Mouse (Mus musculus) lung, postnatal 14 days (tissue): ENCODE data around the gene Sfrp5.

Experiments used
- DNase-seq: peaks from one replicate; pipeline ENCODE4 v3.0.0; 2021

The Sfrp5 gene

DNA sequence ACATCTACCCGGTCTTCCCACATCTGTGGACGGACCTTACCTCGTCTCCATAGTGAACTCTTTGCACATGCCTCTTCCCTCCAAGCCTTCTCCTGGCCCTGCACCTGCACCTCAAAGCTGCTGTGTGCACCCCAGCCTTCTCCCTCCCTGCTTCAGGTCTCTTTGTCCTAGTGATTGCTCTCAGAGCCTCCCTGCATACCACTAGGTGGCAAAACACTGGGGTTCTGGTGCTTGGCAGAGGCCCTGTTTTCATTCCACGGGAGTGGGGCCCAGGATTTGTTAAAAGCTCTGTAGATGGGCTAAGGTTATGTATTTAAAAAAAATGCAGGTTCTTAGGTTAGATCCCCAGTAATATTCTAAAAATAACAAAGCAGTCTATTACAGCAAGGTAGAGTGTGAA is 5.0 kb downstream of the Sfrp5 start:
- no peak for DNase-seq

DNA sequence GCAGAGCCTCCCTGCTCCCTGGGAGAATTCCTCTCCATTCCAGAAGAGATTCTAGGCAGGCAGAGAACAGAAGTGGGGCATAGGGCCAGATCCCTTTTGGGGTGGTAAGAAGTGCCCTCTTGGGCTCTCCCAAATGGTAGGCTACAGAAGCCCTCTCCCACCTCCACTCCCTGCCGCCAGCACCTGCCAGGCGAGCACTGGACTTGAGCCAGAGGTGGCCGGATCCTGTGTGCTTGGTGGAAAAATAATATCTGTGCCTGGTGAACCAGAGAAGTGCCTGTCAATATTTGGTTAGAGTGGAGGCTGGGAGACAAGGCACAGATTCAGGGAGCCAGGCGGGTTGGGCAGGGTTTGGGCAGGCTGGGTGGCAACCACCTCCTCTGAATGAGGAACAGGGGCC is 5.7 kb downstream of the Sfrp5 start:
- no peak for DNase-seq

DNA sequence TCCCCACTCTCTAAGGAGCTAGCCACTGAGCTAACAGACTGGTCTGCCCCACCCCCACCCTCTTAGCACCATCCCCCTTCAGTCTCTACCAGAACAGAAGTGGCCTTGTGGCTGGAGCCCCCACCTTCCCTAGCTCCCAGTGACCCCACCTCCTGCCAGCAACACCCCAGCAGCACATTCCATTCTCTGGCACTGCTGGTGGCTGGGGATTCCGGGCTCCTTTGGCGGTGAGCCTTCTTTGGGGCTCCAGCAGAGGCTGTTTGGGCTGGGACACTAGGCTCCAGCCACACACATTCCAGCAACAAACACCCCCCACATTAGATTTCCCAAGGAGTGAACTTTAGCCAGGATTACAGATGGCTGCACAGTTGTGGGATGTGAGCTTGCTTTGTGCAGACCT is 8.7 kb downstream of the Sfrp5 start:
- no peak for DNase-seq

DNA sequence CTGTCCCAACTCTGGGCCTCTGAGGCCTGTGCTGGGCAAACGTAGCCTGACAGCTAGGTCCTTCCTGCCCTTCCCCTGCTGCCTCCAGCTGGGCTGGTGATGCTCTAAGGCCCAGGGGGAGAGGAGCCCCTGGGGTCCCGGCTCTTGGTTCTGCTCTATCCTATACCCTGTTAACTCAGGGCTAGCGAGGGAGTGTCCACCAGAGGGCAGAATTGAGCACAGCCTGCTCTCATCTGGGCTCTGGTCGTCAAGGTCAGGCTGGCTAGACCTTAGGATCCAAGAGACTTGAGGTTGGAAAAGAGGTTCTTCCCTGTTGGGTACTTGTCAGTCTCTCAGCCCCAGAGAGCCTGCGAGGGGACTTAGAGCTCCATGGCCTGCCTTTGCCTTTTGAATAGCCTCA is 11.6 kb downstream of the Sfrp5 start:
- DNase-seq, result peak; percentile 70

DNA sequence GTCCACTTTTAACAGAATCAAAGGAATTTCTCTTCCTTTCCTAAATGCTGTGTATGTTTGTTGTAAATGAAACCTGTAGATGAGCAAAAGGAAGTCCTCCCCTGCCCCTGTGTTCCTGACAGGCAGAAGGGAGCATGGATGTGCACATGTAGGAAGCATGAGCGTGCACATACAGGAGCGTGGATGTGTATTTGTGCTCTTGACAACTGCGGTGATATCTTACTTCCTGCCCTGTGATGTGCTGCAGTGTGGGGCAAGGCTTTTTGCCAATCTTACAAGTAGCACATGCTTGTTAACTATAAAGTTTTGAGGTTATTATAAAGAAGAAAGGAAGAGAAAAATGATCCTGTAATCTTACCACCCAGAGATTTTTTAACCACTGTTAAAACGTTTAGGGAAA is 12.3 kb downstream of the Sfrp5 start:
- no peak for DNase-seq

DNA sequence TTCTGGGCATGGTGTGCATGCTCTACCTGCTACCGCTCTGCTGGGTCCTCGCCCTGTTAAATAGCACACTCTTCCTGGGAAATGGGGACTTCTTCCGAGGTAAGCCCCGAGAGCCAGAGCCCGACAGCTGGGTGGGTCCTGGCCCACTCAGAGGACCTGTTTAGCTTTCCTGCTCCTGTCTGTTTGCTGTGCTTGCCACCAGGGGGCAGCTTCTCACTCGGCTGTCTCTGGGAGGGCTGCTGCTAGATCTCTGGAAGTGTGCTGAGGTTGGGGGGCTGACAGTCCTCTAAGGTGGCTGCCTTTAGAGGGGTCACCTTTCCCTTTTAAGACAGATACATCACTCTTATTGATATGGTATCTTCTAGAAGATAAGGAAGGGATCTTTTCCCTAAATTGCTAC is 19.4 kb downstream of the Sfrp5 start:
- DNase-seq, result no peak

DNA sequence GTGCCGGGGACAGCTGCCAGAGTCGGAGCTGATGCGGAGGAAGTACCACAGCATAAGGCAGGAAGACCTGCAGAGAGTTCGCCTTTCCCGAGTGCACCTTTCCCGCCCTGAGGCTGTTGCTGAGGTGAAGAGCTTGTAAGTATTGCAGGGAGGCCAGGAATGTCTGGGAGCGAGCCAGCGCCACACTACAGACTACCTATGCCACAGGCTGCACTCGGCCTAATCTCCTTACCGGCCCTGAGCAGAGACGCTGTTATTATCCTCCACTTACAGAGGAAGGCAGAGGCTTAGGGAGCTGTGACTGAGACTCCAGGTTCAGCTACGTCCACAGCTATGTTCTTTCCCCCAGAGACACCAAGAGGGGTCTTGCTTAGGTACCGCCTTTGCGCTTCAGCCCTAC is 22.7 kb downstream of the Sfrp5 start:
- DNase-seq, result peak; percentile 54

DNA sequence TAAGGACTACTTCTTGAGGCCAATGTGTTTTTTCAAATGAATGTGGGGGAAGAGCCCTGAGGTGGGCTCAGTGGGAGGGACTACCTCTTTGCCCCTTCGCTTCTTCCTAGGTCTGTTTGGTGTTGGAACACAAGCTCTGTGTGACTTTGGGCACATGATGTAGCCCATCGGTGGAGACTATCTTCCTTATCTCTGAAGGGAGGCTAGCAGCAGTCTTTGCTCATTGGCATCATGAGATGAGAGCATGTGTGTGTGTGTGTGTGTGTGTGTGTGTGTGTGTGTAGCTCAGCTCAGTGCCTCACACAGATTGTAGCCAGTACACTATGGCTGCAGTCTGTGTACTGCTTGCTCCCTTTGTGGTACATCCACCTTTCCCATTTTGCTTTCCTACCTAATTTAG is 24.6 kb downstream of the Sfrp5 start:
- no peak for DNase-seq

DNA sequence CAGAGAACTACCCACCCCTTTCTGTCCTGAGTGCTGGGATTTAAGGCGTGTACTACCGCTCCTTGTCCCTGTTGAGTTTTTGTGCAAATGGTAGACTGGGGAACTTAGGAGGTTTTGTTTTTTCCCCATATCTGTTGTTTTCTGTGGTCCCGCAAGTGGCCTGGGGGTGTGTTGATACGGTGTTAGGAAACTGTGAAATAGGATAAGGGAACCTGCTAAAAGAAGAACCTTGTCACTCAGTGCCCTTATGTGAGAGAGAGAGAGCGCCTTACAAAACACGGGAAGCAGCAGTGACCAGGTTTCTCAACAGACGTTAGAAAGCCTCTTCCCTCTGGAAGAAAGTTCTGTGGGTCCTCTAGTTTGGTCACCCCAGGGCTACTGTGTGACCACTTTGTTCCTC is 25.2 kb downstream of the Sfrp5 start:
- DNase-seq, result no peak

DNA sequence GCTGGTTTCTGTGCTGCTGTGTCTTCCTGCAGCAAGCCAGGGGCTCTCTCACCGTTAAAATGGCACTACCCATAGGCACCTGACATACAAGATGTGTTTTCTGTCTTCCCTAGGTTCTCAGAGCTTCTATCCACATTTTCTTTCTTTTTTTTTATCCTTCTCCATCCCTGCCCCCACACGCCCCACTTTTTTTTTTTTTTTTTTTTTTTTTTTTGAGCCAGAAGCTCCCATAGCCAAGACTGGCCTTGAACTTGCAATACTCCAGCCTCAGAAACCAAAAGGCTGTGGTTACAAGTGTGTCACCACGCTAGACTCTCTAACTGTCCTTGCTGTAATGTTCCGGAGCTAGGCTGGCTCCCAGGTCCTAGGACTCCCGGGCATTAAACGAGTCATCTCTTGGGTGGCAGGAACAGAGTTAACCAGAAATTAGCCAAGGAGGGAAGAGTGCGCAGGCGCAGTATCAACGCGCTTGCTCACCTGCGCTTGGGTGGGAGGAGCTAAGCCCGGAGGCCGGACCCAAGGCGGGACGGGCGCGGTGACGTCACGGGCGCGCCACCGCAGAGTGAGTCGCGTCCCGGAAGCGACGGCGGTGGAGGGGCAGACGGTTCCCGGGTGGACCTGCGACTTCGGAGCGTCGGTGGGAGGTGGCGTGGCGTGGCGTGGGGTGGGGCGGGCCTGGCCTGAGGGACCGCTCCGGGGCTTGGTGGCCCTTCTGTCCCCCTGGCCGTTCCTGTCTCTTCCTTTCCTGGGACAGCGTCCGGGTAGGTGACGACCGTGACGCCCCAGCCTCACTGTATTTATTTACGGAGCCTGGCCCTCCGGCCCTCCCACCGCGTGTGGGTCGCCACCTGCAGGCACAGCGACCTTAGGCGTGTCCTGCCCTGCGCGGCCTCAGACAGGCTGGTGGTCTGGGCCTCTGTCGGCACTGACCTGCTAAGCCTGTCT is 31.8 kb downstream of the Sfrp5 start:
- DNase-seq, result peak; percentile 93

DNA sequence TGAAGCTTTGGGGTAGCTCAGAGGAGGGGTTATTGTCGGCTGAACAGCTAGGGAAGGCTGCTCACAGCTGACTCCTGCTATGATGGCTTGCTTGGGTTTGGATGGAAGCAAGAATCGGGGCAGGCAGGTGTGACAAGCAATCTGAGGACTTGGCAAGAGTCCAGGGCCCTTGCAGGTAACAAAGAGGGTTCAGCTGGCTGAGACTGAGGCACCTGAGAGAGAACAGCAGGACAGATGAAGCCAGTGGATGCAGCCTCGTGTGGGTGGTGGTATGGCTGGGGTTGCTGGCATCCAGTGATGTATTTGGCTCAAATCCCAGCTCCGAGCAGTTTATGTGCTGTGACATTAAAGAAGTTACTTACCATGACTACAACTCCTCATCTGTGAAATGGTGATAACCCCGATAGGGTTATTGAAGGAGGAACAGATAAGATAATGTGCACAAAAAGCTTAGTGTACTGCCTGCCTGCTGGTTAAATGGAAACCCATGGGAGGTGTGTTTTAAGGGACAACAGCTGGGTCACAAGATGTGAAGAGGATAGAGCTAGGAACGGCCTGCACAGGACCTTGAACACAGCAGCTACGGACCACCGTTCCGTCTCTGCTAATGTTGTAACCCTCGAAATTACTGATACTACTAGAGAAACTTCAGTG is 32.6 kb downstream of the Sfrp5 start:
- DNase-seq, result no peak

DNA sequence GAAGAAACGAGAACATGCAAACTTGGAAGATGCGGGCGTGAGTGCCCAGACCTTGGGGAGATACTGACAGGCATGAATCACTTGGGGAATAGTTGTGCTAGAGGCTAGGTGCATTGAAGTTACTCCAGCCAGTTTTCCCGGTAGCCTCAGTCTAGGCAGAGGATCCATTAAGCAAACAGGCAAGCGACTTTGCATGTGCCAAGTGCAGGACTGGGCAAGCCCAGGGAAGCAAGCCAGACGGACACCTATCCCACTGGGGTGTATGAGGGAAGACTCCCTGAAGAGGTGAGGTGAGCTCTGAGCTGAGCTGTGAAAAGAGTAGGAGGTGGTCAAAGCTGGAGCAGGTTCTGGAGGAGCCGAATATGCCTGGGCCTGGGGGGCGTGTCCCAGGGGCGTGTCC is 34.6 kb downstream of the Sfrp5 start:
- DNase-seq, result no peak

DNA sequence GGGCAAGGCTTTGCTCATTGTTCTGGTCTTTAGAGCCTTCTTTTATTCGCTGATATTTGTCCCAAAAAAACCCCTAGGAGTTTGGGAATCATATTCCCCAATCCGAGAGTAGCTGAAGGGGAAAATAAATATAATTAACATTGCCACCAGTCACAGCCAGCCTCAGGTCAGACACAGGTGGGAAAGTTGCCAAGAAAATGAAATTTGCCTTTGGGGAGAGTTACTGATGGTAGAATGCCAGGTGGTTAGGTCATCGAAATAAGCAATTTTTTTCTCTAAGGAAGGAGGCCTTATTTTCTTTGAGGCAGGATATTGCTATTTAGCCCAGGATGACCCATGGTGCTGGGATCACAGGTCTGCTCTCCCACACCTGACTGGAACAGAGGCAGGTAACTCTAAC is 35.3 kb downstream of the Sfrp5 start:
- DNase-seq, result no peak

DNA sequence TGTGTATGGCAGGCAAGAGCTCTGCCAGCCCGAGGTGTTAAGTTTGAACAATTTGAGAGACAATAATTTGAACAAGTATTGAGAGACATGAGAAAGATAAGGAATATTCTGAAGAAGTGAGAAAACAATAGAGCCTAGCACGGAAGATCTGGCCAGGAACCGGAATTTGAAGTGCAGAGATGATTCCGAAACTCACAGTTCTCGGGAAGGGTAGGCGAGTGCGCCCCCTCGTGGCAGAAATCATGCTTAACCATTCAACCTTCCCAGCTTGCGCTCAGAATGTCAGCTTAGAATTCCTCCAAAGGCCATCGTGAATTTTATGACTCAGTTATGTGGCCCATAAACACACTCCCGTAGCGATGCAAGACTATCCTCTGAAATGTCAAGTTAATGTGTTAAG is 35.9 kb downstream of the Sfrp5 start:
- DNase-seq, result peak; percentile 96

DNA sequence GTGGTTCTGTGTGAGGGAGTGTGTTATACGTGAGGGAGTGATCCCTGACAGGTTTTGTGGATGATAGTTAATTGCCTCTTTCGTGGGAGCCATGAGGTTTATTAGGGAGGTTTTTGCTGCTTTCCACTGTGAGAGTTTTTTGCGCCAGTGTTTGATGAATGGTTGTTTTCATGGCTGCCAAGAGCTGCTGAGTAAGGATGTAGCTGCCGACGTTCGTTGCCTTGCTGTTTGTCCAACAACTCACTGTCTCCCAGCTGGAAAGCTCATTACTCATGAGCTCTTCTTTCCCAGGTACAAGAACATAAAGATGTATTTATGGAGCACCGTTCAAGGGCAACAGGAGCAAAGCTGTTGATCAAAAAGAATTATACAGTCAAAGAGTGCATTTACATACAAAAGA is 37.9 kb downstream of the Sfrp5 start:
- DNase-seq, result no peak

DNA sequence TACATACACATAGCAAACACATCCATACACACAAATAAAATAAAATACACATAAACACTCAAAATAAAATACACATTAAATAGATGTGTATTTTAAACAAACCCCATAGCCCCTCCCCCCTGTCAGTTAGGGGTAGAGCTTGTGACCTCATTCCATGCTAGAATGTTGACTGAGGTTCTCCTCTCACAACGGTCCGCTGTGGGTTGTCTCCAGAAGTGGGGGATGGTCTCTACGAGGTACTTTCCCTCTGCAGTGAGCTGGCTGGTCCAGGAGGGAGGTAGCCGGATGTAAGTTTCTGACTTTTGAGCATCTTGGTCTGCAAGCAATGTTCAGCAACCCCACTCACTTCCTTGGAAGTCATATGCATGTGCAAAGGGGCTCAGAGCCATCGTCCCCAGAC is 38.3 kb downstream of the Sfrp5 start, which contains the start of gene Zfyve27:
Zfyve27 (plus strand) TSS at position 188 of the 400 bp plus-strand sequence.
- DNase-seq, result no peak

DNA sequence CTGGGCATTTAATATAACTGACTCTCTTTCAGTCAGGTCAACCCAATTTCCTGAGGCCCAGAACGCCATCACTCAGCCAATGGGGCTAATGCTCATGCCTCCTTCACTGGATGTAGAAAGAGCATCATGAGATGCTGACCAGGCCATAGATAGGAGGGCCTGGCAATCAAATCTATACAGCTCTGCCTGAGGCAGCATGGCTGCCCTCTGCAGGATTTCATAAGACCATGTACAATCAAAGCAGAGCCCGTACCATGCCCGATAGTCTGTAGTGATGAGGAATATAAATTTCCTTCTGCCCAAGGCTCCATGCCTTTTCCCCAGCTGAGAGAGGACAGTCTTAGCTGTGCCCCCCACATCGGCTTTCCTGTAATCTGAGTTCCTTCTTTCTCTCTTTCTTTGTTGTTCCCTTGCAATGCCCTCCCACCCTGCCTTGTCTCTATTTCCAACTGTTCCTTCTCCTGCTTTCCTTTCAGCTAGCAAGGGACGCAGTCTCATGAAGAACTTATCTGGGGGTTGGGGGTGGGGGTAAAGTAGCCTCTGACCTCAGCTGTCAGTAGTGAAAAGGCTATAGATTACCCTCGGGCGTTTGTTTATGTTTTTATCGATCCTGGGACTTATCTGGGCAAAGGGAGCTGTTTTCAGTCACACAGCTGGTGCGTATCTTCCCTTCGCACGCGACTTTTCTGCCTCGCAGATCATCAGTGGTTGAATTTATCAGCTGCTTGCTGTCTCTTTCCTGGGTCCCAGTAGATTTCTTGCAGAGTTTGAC is 43.6 kb downstream of the Sfrp5 start:
- no peak for DNase-seq

DNA sequence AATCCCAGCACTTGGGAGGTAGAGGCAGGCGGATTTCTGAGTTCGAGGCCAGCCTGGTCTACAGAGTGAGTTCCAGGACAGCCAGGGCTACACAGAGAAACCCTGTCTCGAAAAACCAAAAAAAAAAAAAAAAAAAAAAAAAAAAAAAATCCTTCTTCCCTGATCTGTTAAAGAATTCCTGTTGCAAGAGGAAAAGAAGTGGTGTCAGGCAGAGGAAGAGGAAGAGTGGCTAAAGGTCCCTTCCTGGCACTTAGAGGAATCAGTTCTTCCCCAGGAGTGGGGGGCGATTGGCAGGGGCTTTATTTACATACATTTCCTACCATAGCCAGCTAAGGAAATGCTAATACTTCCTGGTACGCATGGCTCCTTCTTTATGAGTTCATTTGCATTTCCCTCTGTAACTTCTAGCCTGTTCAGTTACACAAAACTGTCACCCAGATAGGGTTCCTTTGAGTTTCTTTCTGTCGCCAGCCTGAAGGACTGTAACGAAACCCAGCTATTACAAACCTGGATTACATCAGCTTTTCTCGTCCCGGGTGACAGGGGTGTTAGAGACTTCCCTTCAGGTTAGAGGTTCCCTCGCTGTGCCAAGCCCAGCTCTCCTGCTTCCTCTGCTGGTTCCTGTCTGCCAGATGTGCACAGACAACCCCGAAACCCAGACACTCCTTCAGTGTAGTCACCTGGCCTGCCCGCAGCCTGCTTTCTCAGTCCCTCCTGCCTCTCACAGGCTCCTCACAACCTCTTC is 44.4 kb downstream of the Sfrp5 start:
- no peak for DNase-seq

DNA sequence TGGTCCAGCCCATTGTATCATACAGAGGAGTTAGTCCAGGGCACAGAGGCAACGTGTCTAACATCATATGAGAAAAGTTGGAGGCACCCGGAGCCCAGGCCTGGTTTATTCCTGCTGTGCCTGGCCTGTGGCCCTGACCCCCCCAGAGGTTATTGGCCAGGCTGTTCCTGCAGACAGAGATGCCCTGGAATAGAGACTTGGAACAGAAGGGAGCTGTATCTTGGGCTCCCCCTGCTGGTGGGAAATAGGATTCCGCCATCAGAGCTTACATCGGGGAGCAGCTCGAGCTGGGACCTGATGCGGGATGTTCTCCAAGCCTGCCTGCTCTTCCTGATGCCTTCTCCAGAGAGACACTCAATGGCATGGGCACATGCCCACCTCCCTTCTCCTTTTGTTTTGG is 50.1 kb downstream of the Sfrp5 start:
- peak; percentile 91 for DNase-seq

DNA sequence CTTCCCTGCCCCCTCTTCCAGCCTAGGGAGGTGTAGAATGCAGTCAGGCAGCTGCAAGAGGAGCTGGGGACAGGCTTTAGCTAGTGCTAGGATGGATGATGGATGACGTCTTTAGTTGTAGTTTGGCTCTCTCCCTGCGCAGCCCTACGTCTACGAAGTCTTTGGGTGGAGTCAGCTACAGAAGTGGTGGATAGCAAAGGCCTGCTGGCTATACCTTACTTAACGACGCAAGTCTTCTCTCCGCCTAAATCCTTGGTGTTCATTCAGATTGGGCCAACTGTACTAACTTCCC is 53.5 kb downstream of the Sfrp5 start:
- no peak for DNase-seq
